Mouse (Mus musculus): Measurements from ENCODE around the gene Rubcnl.

Gene Rubcnl

GRCm38 (mm10) chr14:75069356-75069979 is 53.6 kb downstream of the Rubcnl start:
- DNase-seq (ENCODE audit: low spot score in 2 of 2) = no peak

- no peak for DNase-seq (ENCODE audit: low spot score in 2 of 2)
These were observed 55.3 kb downstream of the Rubcnl start for GRCm38 (mm10) chr14:75071091-75071490.

DNA sequence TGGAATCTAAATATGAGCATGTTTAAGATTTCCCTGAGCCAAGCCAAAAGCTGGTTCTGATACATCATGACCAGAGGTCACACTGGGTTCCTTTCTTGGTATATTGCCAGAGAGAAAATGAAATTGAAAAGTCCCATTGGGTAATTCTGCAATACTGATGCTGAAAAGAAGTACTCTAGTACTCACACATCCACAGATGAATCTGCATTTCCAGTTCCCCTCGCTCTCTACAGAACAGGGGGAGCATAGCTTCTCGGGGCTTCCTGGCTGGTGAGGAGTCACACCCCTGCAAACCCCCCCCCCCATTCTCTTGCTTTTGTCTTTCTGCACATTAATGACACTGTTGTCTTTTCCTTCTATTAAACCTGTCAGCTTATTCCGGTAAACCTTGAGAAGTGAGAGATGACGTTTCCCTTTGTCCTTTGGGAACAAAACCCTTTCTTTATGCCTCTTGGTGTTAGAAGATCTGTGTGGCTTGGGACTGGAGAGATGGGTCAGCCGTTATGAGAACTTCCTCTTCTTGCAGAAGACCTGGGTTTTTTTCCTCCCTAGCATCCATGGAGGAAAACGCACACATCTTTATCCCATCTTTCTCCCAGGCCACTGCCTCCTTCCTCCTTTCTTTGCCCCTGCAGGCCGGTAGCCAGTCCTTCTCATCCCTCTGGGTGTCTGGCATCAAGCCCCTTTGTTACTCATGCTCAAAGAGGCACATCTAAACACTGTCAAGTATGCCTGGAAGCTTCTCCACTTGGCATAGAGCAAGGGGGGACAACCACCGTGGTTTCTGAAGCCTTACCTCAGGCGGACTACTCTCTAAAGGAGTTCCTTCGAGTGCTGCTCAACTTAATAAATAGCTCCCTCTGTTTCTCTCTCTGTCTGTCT is 59.7 kb downstream of the Rubcnl start:
- no peak for DNase-seq (ENCODE audit: low spot score in 2 of 2)

DNA sequence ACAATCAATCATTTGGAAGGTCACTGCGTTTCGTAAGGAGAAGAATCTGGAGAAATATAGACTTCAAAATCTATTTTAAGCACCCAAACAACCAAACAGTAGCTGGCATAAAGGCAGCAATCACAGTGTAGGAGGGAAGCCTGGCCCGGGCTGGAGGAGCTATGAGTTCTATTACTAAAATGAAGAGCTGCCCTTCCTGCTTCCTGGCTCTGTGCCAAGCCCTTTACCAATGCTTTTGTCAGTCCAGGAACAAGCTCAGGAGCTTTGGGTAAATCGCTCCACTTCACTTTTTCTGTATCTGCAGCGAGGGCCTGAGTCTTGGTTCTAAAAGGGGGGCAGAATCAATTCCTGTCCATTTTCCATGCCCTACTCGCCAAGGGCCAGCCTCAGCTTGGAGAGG is 62.1 kb downstream of the Rubcnl start:
- DNase-seq (ENCODE audit: low spot score in 2 of 2) = no peak

Data from cerebellum, postnatal 4 days (tissue).